Mouse (Mus musculus) stomach, postnatal 0 days (tissue): ENCODE measurements at regions not wholly inside any gene's neighbourhood (a gene's known extent, or its start where the extent isn't known, plus 50 kb on each side); places are given as distances from the start of the nearest gene placed in this dataset.

ENCODE experiments used
- CTCF ChIP-seq: IDR thresholded peaks from 2 replicates; pipeline ENCODE4 v1.5.1; 2016; ENCODE audit warnings: antibody characterized with exemption, low read depth, mild to moderate bottlenecking, moderate library complexity
- EP300 ChIP-seq: optimal IDR thresholded peaks from 2 replicates; pipeline ENCODE3; 2016; ENCODE audit warnings: antibody characterized with exemption

DNA sequence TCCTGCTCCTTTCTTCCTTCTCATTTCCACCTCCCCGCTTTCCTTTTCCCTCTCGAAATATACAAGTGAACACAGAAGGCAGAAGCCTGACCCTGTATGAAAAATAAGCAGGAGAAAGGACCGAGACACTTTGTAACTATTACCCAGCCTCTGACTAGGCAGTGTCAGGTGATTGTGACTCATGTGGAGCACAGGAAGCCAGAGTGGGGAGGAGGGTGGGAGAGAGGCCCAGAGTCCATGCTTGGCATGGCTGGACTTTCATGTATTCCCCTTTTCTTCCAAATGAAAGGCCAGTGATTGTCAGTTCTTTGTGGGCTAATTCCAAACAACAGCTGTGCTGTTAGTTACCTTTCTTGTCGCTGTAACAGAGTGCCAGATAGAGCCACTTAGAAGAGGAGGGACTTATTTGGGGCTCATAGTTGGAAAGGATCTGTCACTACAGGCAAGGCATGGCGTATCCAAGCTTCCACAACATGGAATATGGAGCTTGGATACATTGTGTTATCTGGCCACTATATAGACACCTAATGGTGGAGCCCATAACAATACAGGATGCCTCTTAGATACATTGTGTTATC lies 57.6 kb upstream of the Slc35b4 start:
- TF ChIP-seq CTCF (no peak), EP300 (no peak)
